Mouse (Mus musculus): ENCODE data around the gene Ets1. TPM values are rescaled to one million over a fixed set of nuclear protein-coding genes. Genes with fewer than 3 reads are reported as not detected.

Ets1 gene
- polyA plus RNA-seq, 1 experiment: 13.2 TPM

GRCm38 (mm10) chr9:32594346-32594745 is 41.7 kb upstream of the Ets1 start:
- Histone ChIP-seq H3K27ac (ENCODE audit: insufficient read depth, low read length) (no peak overlapping the region), H3K27me3 (ENCODE audit: control insufficient read depth, insufficient read depth, low read length, poor library complexity, severe bottlenecking) (no peaks in the 10 kb centered on the region), H3K36me3 (ENCODE audit: control insufficient read depth, insufficient read depth, low read length, poor library complexity, severe bottlenecking) (no peaks in the 10 kb centered on the region), H3K4me1 (ENCODE audit: control insufficient read depth, insufficient read depth, low read length) (no peaks in the 10 kb centered on the region), H3K9me3 (replicated peaks; ENCODE audit: control insufficient read depth, insufficient read depth, low read length, poor library complexity, severe bottlenecking) (no peaks in the 10 kb centered on the region), H3K9ac (ENCODE audit: low read depth, poor library complexity, severe bottlenecking) (no peak overlapping the region), H3K4me3 (ENCODE audit: low read depth, low read length) (no peak overlapping the region)
- no peak for TF ChIP-seq EP300 (IDR thresholded peaks at IDR 0.05; ENCODE audit: insufficient read depth, low read depth, low read length)
- TF ChIP-seq POLR2A (IDR thresholded peaks at IDR 0.05; ENCODE audit: insufficient read depth, low read length): no peak
- no peak for TF ChIP-seq CTCF (IDR thresholded peaks at IDR 0.05; ENCODE audit: low read depth, low read length)

- H3K4me1 ChIP-seq (ENCODE audit: control insufficient read depth, insufficient read depth, low read length): no peaks in the 10 kb centered on the region
- TF ChIP-seq CTCF (IDR thresholded peaks at IDR 0.05; ENCODE audit: low read depth, low read length): no peak
- TF ChIP-seq EP300 (IDR thresholded peaks at IDR 0.05; ENCODE audit: insufficient read depth, low read depth, low read length): no peak
- TF ChIP-seq POLR2A (IDR thresholded peaks at IDR 0.05; ENCODE audit: insufficient read depth, low read length): no peak
- no peaks in the 10 kb centered on the region for H3K36me3 ChIP-seq (ENCODE audit: control insufficient read depth, insufficient read depth, low read length, poor library complexity, severe bottlenecking)
- H3K27ac ChIP-seq (ENCODE audit: insufficient read depth, low read length): no peak overlapping the region
- H3K4me3 ChIP-seq (ENCODE audit: low read depth, low read length): no peak overlapping the region
- H3K9ac ChIP-seq (ENCODE audit: low read depth, poor library complexity, severe bottlenecking): no peak overlapping the region
- H3K27me3 ChIP-seq (ENCODE audit: control insufficient read depth, insufficient read depth, low read length, poor library complexity, severe bottlenecking): no peaks in the 10 kb centered on the region
- H3K9me3 ChIP-seq (replicated peaks; ENCODE audit: control insufficient read depth, insufficient read depth, low read length, poor library complexity, severe bottlenecking): no peaks in the 10 kb centered on the region
These were observed 40.8 kb upstream of the Ets1 start for GRCm38 (mm10) chr9:32595076-32595820.

- Histone ChIP-seq H3K9me3 (replicated peaks; ENCODE audit: control insufficient read depth, insufficient read depth, low read length, poor library complexity, severe bottlenecking) (no peaks in the 10 kb centered on the region), H3K9ac (ENCODE audit: low read depth, poor library complexity, severe bottlenecking) (no peak overlapping the region), H3K27me3 (ENCODE audit: control insufficient read depth, insufficient read depth, low read length, poor library complexity, severe bottlenecking) (no peaks in the 10 kb centered on the region), H3K4me1 (ENCODE audit: control insufficient read depth, insufficient read depth, low read length) (no peaks in the 10 kb centered on the region), H3K27ac (ENCODE audit: insufficient read depth, low read length) (no peak overlapping the region), H3K36me3 (ENCODE audit: control insufficient read depth, insufficient read depth, low read length, poor library complexity, severe bottlenecking) (no peaks in the 10 kb centered on the region), H3K4me3 (ENCODE audit: low read depth, low read length) (no peak overlapping the region)
- no peak for TF ChIP-seq CTCF (IDR thresholded peaks at IDR 0.05; ENCODE audit: low read depth, low read length)
- no peak for TF ChIP-seq POLR2A (IDR thresholded peaks at IDR 0.05; ENCODE audit: insufficient read depth, low read length)
- TF ChIP-seq EP300 (IDR thresholded peaks at IDR 0.05; ENCODE audit: insufficient read depth, low read depth, low read length): no peak
These were observed 39.7 kb upstream of the Ets1 start for GRCm38 (mm10) chr9:32596366-32596765.

DNA sequence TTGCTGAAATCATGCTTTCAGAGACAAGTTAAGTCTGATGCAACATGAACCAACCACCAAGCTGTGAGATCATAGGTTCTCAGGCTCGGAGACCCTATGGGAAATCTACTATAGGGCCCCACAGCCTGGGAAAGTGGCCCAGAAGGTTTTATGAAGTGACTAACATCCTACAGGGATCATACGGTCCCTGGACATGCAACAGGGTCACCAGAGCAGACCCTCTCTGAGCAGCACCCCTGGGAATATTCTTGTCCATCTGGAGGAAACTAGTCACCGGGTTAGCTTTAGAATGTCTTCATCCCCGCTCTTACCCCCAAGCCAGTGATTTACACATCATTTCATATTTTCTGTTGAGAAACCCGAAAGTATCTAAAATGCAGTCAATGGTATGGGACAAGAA is 34.1 kb upstream of the Ets1 start:
- H3K4me1 ChIP-seq (ENCODE audit: control insufficient read depth, insufficient read depth, low read length): no peaks in the 10 kb centered on the region
- H3K4me3 ChIP-seq (ENCODE audit: low read depth, low read length): no peak overlapping the region
- no peak for TF ChIP-seq CTCF (IDR thresholded peaks at IDR 0.05; ENCODE audit: low read depth, low read length)
- TF ChIP-seq EP300 (IDR thresholded peaks at IDR 0.05; ENCODE audit: insufficient read depth, low read depth, low read length): no peak
- no peak for TF ChIP-seq POLR2A (IDR thresholded peaks at IDR 0.05; ENCODE audit: insufficient read depth, low read length)
- no peaks in the 10 kb centered on the region for H3K27me3 ChIP-seq (ENCODE audit: control insufficient read depth, insufficient read depth, low read length, poor library complexity, severe bottlenecking)
- no peaks in the 10 kb centered on the region for H3K36me3 ChIP-seq (ENCODE audit: control insufficient read depth, insufficient read depth, low read length, poor library complexity, severe bottlenecking)
- no peak overlapping the region for H3K27ac ChIP-seq (ENCODE audit: insufficient read depth, low read length)
- no peaks in the 10 kb centered on the region for H3K9me3 ChIP-seq (replicated peaks; ENCODE audit: control insufficient read depth, insufficient read depth, low read length, poor library complexity, severe bottlenecking)
- no peak overlapping the region for H3K9ac ChIP-seq (ENCODE audit: low read depth, poor library complexity, severe bottlenecking)

DNA sequence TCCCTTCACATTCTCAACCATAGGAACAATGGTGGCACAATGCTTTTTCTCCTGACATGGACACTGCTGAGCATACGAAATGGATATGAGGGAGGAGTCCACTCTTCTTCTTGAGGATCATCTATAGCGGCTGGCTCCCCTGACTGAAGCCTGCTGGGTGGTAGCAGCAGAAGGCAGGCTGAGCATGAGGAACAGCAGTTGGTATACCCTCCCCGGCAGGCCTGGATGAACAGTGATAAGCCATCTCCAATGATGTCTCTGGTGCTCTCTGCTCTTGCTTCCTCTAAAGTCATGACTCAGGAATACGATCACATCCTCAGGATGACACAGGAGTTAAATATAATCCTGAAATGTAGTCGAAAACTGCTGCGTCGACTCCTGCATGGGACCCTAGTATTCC is 32.9 kb upstream of the Ets1 start:
- Histone ChIP-seq H3K4me1 (ENCODE audit: control insufficient read depth, insufficient read depth, low read length) (no peaks in the 10 kb centered on the region), H3K36me3 (ENCODE audit: control insufficient read depth, insufficient read depth, low read length, poor library complexity, severe bottlenecking) (no peaks in the 10 kb centered on the region), H3K27ac (ENCODE audit: insufficient read depth, low read length) (no peak overlapping the region), H3K27me3 (ENCODE audit: control insufficient read depth, insufficient read depth, low read length, poor library complexity, severe bottlenecking) (no peaks in the 10 kb centered on the region), H3K4me3 (ENCODE audit: low read depth, low read length) (no peak overlapping the region), H3K9me3 (replicated peaks; ENCODE audit: control insufficient read depth, insufficient read depth, low read length, poor library complexity, severe bottlenecking) (no peaks in the 10 kb centered on the region), H3K9ac (ENCODE audit: low read depth, poor library complexity, severe bottlenecking) (no peak overlapping the region)
- TF ChIP-seq EP300 (IDR thresholded peaks at IDR 0.05; ENCODE audit: insufficient read depth, low read depth, low read length) (no peak), POLR2A (IDR thresholded peaks at IDR 0.05; ENCODE audit: insufficient read depth, low read length) (no peak), CTCF (IDR thresholded peaks at IDR 0.05; ENCODE audit: low read depth, low read length) (no peak)

DNA sequence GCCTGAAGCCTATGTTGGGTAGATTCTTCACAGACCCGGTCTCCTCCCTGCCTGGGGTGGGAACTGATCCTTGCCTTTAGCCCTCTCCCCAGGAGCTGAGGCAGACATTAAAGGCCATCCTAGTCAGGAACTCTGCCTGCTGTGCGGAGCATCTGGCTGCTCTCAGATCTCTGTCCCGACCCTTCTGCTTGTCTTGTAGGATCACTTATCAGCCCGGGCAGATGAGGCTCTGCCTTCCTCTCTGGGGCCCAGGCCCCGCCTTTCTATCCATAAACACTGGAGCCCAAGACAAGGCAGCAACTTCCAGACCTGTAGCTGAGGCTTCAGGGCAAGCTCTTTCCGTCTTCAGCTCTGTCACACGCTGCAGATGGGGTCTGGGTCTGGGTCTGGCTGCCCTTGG is 28.8 kb upstream of the Ets1 start:
- Histone ChIP-seq H3K9ac (ENCODE audit: low read depth, poor library complexity, severe bottlenecking) (no peak overlapping the region), H3K4me3 (ENCODE audit: low read depth, low read length) (no peak overlapping the region), H3K27ac (ENCODE audit: insufficient read depth, low read length) (no peak overlapping the region), H3K36me3 (ENCODE audit: control insufficient read depth, insufficient read depth, low read length, poor library complexity, severe bottlenecking) (no peaks in the 10 kb centered on the region), H3K27me3 (ENCODE audit: control insufficient read depth, insufficient read depth, low read length, poor library complexity, severe bottlenecking) (no peaks in the 10 kb centered on the region), H3K9me3 (replicated peaks; ENCODE audit: control insufficient read depth, insufficient read depth, low read length, poor library complexity, severe bottlenecking) (no peaks in the 10 kb centered on the region), H3K4me1 (ENCODE audit: control insufficient read depth, insufficient read depth, low read length) (no peaks in the 10 kb centered on the region)
- TF ChIP-seq EP300 (IDR thresholded peaks at IDR 0.05; ENCODE audit: insufficient read depth, low read depth, low read length) (0 out of 2 replicates have a peak, but pooled peaks have one; percentile 49), CTCF (IDR thresholded peaks at IDR 0.05; ENCODE audit: low read depth, low read length) (no peak), POLR2A (IDR thresholded peaks at IDR 0.05; ENCODE audit: insufficient read depth, low read length) (no peak)

Data from ES-Bruce4 (cell line).